Mouse (Mus musculus) limb, embryonic 15.5 days (tissue): ENCODE measurements around the gene Gm18336. TPM values are rescaled to one million over a fixed set of nuclear protein-coding genes. Genes with fewer than 3 reads are reported as not detected.
"Not testable (repeated sequence)": the region's sequence is repeated elsewhere in the genome, so short reads cannot be mapped to it uniquely, and the experiment has no call there.

ENCODE experiments used
- ATAC-seq: fragments of 200-750 bp; cut with Nextera tagmentation; 2 replicates; pipeline ENCODE4 v1.8.0; 2017; ENCODE audit warnings: low read depth, moderate TSS enrichment; ENCODE audit not compliant: insufficient number of reproducible peaks, low FRiP score, low TSS enrichment
- H3K27ac ChIP-seq: fragments of 300-500 bp; sonication (generic); 2 replicates; pipeline ENCODE4 v1.5.1; 2015; ENCODE audit warnings: moderate library complexity, mild to moderate bottlenecking, inconsistent platforms
- H3K27me3 ChIP-seq: fragments of 300-500 bp; sonication (generic); 2 replicates; pipeline ENCODE4 v1.6.1; 2015; ENCODE audit warnings: inconsistent platforms
- H3K36me3 ChIP-seq: fragments of 300-500 bp; sonication (generic); 2 replicates; pipeline ENCODE4 v1.6.1; 2015; ENCODE audit warnings: inconsistent platforms
- H3K4me1 ChIP-seq: fragments of 300-500 bp; sonication (generic); 2 replicates; pipeline ENCODE4 v1.6.1; 2015; ENCODE audit warnings: inconsistent platforms
- H3K4me2 ChIP-seq: fragments of 300-500 bp; sonication (generic); 2 replicates; pipeline ENCODE4 v1.6.1; 2015; ENCODE audit warnings: mild to moderate bottlenecking, inconsistent platforms
- H3K4me3 ChIP-seq: fragments of 300-500 bp; sonication (generic); 2 replicates; pipeline ENCODE4 v1.5.1; 2015; ENCODE audit warnings: mild to moderate bottlenecking, inconsistent platforms
- H3K9ac ChIP-seq: fragments of 300-500 bp; sonication (generic); 2 replicates; pipeline ENCODE4 v1.6.1; 2015; ENCODE audit warnings: inconsistent platforms
- H3K9me3 ChIP-seq: fragments of 300-500 bp; sonication (generic); 2 replicates; pipeline ENCODE4 v1.6.1; 2016; ENCODE audit warnings: inconsistent platforms
- WGBS: fragments of 180-500 bp; shearing (Covaris S2); methylation state at CpG from one replicate; pipeline ENCODE4 v1.1.7; 2015; 5-methylcytosine and 5-hydroxymethylcytosine counted together
- polyA plus RNA-seq: library from polyadenylated mRNA; unstranded; fragments of >200 nt; fragmentation: Nextera tagmentation; extraction: Ambion mirVana; gene quantifications from 2 replicates; pipeline ENCODE4 v1.2.1, GENCODE M21; 2015

The Gm18336 gene
- polyA plus RNA-seq = not detected in 2 replicates

GRCm38 (mm10) chrX:73398636-73399035, at the start of gene Gm18336:
Gene Gm18336, minus strand, starts transcription at chrX:73398736.
- H3K27me3 ChIP-seq, H3K4me2 ChIP-seq, ATAC-seq, H3K36me3 ChIP-seq, H3K27ac ChIP-seq, H3K9me3 ChIP-seq, H3K4me3 ChIP-seq, H3K4me1 ChIP-seq, H3K9ac ChIP-seq: not testable (repeated sequence)
- WGBS = 45% methylated on average over 2 of the region's 2 CpGs

- H3K4me2 ChIP-seq = no peak overlapping the region
- 67% methylated on average over 2 of the region's 2 CpGs for WGBS
- 0 out of 2 replicates have a peak, but pooled peaks cover 3% of the 10 kb centered on the region for H3K27me3 ChIP-seq
- no peak overlapping the region for H3K4me3 ChIP-seq
- no peak overlapping the region for H3K27ac ChIP-seq
- H3K36me3 ChIP-seq = 0 out of 2 replicates have a peak, but pooled peaks cover 2% of the 10 kb centered on the region
- H3K4me1 ChIP-seq = no peaks in the 10 kb centered on the region
- H3K9me3 ChIP-seq = no peaks in the 10 kb centered on the region
- no peak overlapping the region for H3K9ac ChIP-seq
- ATAC-seq = no peak
Measured at GRCm38 (mm10) chrX:73441428-73441827, 42.9 kb upstream of the Gm18336 start.

- H3K27me3 ChIP-seq = peaks cover 15% of the 10 kb centered on the region
- H3K36me3 ChIP-seq = 0 out of 2 replicates have a peak, but pooled peaks cover 2% of the 10 kb centered on the region
- no peaks in the 10 kb centered on the region for H3K9me3 ChIP-seq
- H3K9ac ChIP-seq = no peak within 1 kb of the TSS
- no peak within 1 kb of the TSS for H3K27ac ChIP-seq
- no peak within 1 kb of the TSS for H3K4me2 ChIP-seq
- WGBS = 65% methylated on average over 11 of the region's 11 CpGs
- H3K4me1 ChIP-seq = no peaks in the 10 kb centered on the region
- ATAC-seq = no peak
- no peak within 1 kb of the TSS for H3K4me3 ChIP-seq
Measured at GRCm38 (mm10) chrX:73435252-73435651, 36.7 kb upstream of the Gm18336 start, which contains the start of gene Trex2. Gene Trex2, minus strand, starts transcription at chrX:73435344.

GRCm38 (mm10) chrX:73432850-73433249, 34.3 kb upstream of the Gm18336 start:
- 67% methylated on average over 5 of the region's 5 CpGs for WGBS
- Histone ChIP-seq H3K27ac (no peak overlapping the region), H3K27me3 (peaks cover 15% of the 10 kb centered on the region), H3K9ac (no peak overlapping the region), H3K4me1 (no peaks in the 10 kb centered on the region), H3K9me3 (no peaks in the 10 kb centered on the region), H3K4me2 (no peak overlapping the region), H3K4me3 (no peak overlapping the region), H3K36me3 (no peaks in the 10 kb centered on the region)
- ATAC-seq = no peak

GRCm38 (mm10) chrX:73430036-73430435, 31.5 kb upstream of the Gm18336 start:
- Histone ChIP-seq H3K4me3 (no peak overlapping the region), H3K27me3 (peaks cover 12% of the 10 kb centered on the region), H3K9me3 (no peaks in the 10 kb centered on the region), H3K4me1 (no peaks in the 10 kb centered on the region), H3K9ac (no peak overlapping the region), H3K36me3 (no peaks in the 10 kb centered on the region), H3K27ac (no peak overlapping the region), H3K4me2 (no peak overlapping the region)
- no peak for ATAC-seq
- WGBS = 90% methylated on average over 2 of the region's 2 CpGs

- H3K36me3 ChIP-seq = no peaks in the 10 kb centered on the region
- H3K4me2 ChIP-seq = no peak overlapping the region
- H3K27ac ChIP-seq = no peak overlapping the region
- no peak for ATAC-seq
- 0% methylated on average over 1 of the region's 1 CpGs for WGBS
- H3K27me3 ChIP-seq = 0 out of 2 replicates have a peak, but pooled peaks cover 10% of the 10 kb centered on the region
- no peak overlapping the region for H3K4me3 ChIP-seq
- no peaks in the 10 kb centered on the region for H3K4me1 ChIP-seq
- H3K9me3 ChIP-seq = no peaks in the 10 kb centered on the region
- H3K9ac ChIP-seq = no peak overlapping the region
Measured at GRCm38 (mm10) chrX:73412767-73413166, 14.2 kb upstream of the Gm18336 start.

GRCm38 (mm10) chrX:73410880-73411517, 12.5 kb upstream of the Gm18336 start, which contains the start of gene Zfp92:
Gene Zfp92, plus strand, starts transcription at chrX:73411096.
- Histone ChIP-seq H3K9ac (no peak within 1 kb of the TSS), H3K9me3 (no peaks in the 10 kb centered on the region), H3K4me3 (peak within 1 kb of the TSS; percentile 33), H3K27ac (no peak within 1 kb of the TSS), H3K36me3 (no peaks in the 10 kb centered on the region), H3K27me3 (0 out of 2 replicates have a peak, but pooled peaks cover 10% of the 10 kb centered on the region), H3K4me2 (peak within 1 kb of the TSS; percentile 45), H3K4me1 (no peaks in the 10 kb centered on the region)
- ATAC-seq = no peak
- 29% methylated on average over 20 of the region's 20 CpGs for WGBS

DNA sequence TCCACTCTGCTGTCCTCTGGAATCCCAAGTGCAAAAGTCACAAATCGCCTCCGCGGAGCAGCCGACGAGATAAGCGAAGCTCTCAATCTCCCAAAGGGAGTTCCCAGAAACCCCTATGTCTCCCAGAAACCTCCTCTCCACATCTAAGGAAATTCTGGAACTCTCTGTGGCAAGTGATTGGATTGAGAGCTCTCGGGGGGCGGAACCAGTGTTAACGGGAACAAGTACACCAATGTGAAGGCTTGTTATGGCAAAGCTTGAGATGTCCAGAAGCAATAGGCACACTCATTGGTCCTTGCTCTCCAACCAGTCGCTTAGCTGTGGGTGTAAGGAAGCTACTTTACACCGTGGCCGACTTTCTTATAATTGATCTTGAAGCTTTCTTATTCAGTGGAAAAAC, 3.1 kb upstream of the Gm18336 start:
- no peak overlapping the region for H3K4me2 ChIP-seq
- H3K4me3 ChIP-seq = no peak overlapping the region
- no peaks in the 10 kb centered on the region for H3K4me1 ChIP-seq
- H3K9me3 ChIP-seq = no peaks in the 10 kb centered on the region
- no peaks in the 10 kb centered on the region for H3K36me3 ChIP-seq
- 91% methylated on average over 12 of the region's 12 CpGs for WGBS
- no peak overlapping the region for H3K27ac ChIP-seq
- ATAC-seq = no peak
- H3K9ac ChIP-seq = no peak overlapping the region
- H3K27me3 ChIP-seq = 0 out of 2 replicates have a peak, but pooled peaks cover 3% of the 10 kb centered on the region

GRCm38 (mm10) chrX:73400951-73401350, 2.4 kb upstream of the Gm18336 start:
- Histone ChIP-seq H3K9me3 (no peaks in the 10 kb centered on the region), H3K36me3 (no peaks in the 10 kb centered on the region), H3K4me2 (no peak overlapping the region), H3K9ac (no peak overlapping the region), H3K4me3 (no peak overlapping the region), H3K27ac (no peak overlapping the region), H3K4me1 (no peaks in the 10 kb centered on the region), H3K27me3 (0 out of 2 replicates have a peak, but pooled peaks cover 6% of the 10 kb centered on the region)
- ATAC-seq = no peak
- 85% methylated on average over 20 of the region's 20 CpGs for WGBS

- Histone ChIP-seq H3K4me3 (no peak overlapping the region), H3K27me3 (0 out of 2 replicates have a peak, but pooled peaks cover 6% of the 10 kb centered on the region), H3K9ac (no peak overlapping the region), H3K9me3 (no peaks in the 10 kb centered on the region), H3K4me2 (no peak overlapping the region), H3K4me1 (no peaks in the 10 kb centered on the region), H3K36me3 (no peaks in the 10 kb centered on the region), H3K27ac (no peak overlapping the region)
- no peak for ATAC-seq
- 100% methylated on average over 1 of the region's 1 CpGs for WGBS
Measured at GRCm38 (mm10) chrX:73396446-73396845, 2.1 kb downstream of the Gm18336 start.

DNA sequence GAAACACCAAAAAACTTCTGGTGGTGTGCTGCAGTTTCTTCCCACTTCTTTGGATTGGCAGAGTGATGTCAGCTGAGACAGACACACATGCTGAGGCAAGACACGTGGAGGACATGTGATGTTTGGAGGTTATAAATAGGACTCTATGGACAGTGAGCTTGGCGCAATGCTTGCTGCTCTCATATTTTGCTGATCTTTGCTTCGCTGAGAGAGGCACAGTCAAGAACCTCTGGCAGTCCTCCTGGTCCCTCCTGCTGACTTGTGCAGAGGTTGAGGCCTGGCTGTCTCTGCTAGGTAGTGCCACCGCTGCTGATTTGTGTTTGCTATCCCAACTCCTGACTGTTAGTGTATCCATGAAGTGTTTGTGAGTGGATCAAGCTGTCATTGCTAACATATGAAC, 7.1 kb downstream of the Gm18336 start:
- H3K27ac ChIP-seq = no peak overlapping the region
- H3K4me3 ChIP-seq = no peak overlapping the region
- H3K36me3 ChIP-seq = no peaks in the 10 kb centered on the region
- no peak for ATAC-seq
- H3K27me3 ChIP-seq = 0 out of 2 replicates have a peak, but pooled peaks cover 2% of the 10 kb centered on the region
- 89% methylated on average over 4 of the region's 4 CpGs for WGBS
- H3K4me1 ChIP-seq = no peaks in the 10 kb centered on the region
- H3K4me2 ChIP-seq = no peak overlapping the region
- no peak overlapping the region for H3K9ac ChIP-seq
- no peaks in the 10 kb centered on the region for H3K9me3 ChIP-seq

DNA sequence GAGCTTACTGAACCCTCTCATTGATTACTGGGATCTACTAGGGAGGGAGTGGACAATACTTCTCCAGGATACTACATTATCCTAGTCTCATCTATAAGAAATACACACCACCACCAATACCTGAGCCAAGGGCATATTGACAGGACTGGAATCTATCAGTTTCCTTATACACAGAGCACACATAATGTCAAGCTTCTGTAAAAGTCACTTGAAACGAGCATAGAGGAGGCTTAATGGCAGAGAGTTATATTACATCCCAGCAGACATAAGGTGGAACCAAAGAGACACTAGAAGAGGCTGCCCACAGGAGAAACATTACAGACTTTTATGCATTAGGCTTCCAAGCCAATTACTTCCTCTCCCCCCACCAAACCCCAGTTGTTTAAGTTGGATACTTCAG, 13.6 kb downstream of the Gm18336 start:
- Histone ChIP-seq H3K36me3 (no peaks in the 10 kb centered on the region), H3K4me1 (no peaks in the 10 kb centered on the region), H3K9ac (no peak overlapping the region), H3K27ac (no peak overlapping the region), H3K4me2 (no peak overlapping the region), H3K4me3 (no peak overlapping the region), H3K9me3 (no peaks in the 10 kb centered on the region), H3K27me3 (no peaks in the 10 kb centered on the region)
- no peak for ATAC-seq
- 13% methylated on average over 1 of the region's 1 CpGs for WGBS
